Mouse (Mus musculus) CH12.LX (cell line): ENCODE data around the gene Ddx51. TPM values are rescaled to one million over a fixed set of nuclear protein-coding genes. Genes with fewer than 3 reads are reported as not detected.

Experiments
- DNase-seq: peaks from one replicate; pipeline ENCODE4 v3.0.0-alpha.2; 2013; ENCODE audit errors: extremely low read depth
- H3K27ac ChIP-seq: 2 replicates; pipeline ENCODE4 v1.5.1; 2012; ENCODE audit warnings: low read depth, mild to moderate bottlenecking, control low read depth, moderate library complexity; ENCODE audit not compliant: insufficient read depth
- H3K27me3 ChIP-seq: replicated peaks from 2 replicates; pipeline ENCODE3; 2012; ENCODE audit warnings: inconsistent platforms
- H3K36me3 ChIP-seq, 2 experiments: replicated peaks in 1 of 2; 2 replicates each; pipeline versions ENCODE3 to v1.6.1; 2012; ENCODE audit warnings: inconsistent platforms in 1 of 2, low read length in 1 of 2, mild to moderate bottlenecking in 1 of 2, mixed read lengths in 1 of 2, moderate library complexity in 1 of 2; ENCODE audit not compliant: control insufficient read depth in 1 of 2, insufficient read depth in 1 of 2
- H3K4me1 ChIP-seq, 2 experiments: 2 replicates each; pipeline ENCODE4 v1.6.1; 2012; ENCODE audit warnings: inconsistent platforms in 1 of 2, moderate library complexity in 1 of 2; ENCODE audit not compliant: insufficient read depth in 2 of 2, control insufficient read depth in 1 of 2
- H3K4me2 ChIP-seq: 2 replicates; pipeline ENCODE4 v1.6.1; 2012; ENCODE audit warnings: low read depth, mild to moderate bottlenecking, control low read depth; ENCODE audit not compliant: poor library complexity, insufficient read depth, severe bottlenecking
- H3K4me3 ChIP-seq, 3 experiments: fragments of 150-350 bp in 1 of 3; sonication (generic) in 1 of 3; replicated peaks in 1 of 3; 2 replicates each; pipeline versions ENCODE3 to v1.5.1; 2011 to 2012; ENCODE audit warnings: low read depth in 2 of 3, low read length in 2 of 3, mild to moderate bottlenecking in 2 of 3, moderate library complexity in 2 of 3, control low read depth in 1 of 3, improper control_type of control experiment in 1 of 3, inconsistent platforms in 1 of 3, mixed read lengths in 1 of 3; ENCODE audit not compliant: poor library complexity in 1 of 3
- H3K79me2 ChIP-seq: replicated peaks from 2 replicates; pipeline ENCODE4 v1.6.1; 2012; ENCODE audit warnings: mild to moderate bottlenecking, moderate library complexity; ENCODE audit not compliant: control insufficient read depth, poor library complexity, insufficient read depth, severe bottlenecking; ENCODE audit errors: extremely low read depth
- H3K9ac ChIP-seq: 2 replicates; pipeline ENCODE4 v1.6.1; 2012; ENCODE audit warnings: low read depth, mild to moderate bottlenecking, control low read depth, moderate library complexity; ENCODE audit not compliant: insufficient read depth
- H3K9me3 ChIP-seq: replicated peaks from 2 replicates; pipeline ENCODE3; 2012; ENCODE audit warnings: low read length, inconsistent platforms, mixed read lengths
- CHD1 ChIP-seq: IDR thresholded peaks from 2 replicates; pipeline ENCODE4 v1.6.1; 2012; ENCODE audit warnings: low read depth, low read length, improper control_type of control experiment, inconsistent platforms
- ETS1 ChIP-seq: conservative IDR thresholded peaks from 2 replicates; pipeline ENCODE4 v1.6.1; 2012; ENCODE audit warnings: low read depth, mild to moderate bottlenecking, inconsistent platforms, low read length, improper control_type of control experiment, moderate library complexity
- KAT2A ChIP-seq: IDR thresholded peaks from 2 replicates; pipeline ENCODE4 v1.6.1; 2012; ENCODE audit warnings: low read length, improper control_type of control experiment, inconsistent platforms; ENCODE audit not compliant: insufficient replicate concordance
- MAZ ChIP-seq: IDR thresholded peaks from 2 replicates; pipeline ENCODE4 v1.6.1; 2012; ENCODE audit warnings: low read depth, mild to moderate bottlenecking, inconsistent platforms, low read length, improper control_type of control experiment, moderate library complexity
- MEF2A ChIP-seq: IDR thresholded peaks from 2 replicates; pipeline ENCODE4 v1.6.1; 2014; ENCODE audit warnings: low read depth, mild to moderate bottlenecking, inconsistent platforms, low read length, improper control_type of control experiment, borderline replicate concordance
- NELFE ChIP-seq: IDR thresholded peaks from 2 replicates; pipeline ENCODE4 v1.6.1; 2011; ENCODE audit warnings: low read depth, low read length, improper control_type of control experiment
- NRF1 ChIP-seq: IDR thresholded peaks from 2 replicates; pipeline ENCODE4 v1.6.1; 2014; ENCODE audit warnings: low read depth, mild to moderate bottlenecking, inconsistent platforms, low read length, improper control_type of control experiment, moderate library complexity
- PAX5 ChIP-seq: IDR thresholded peaks from 2 replicates; pipeline ENCODE4 v1.6.1; 2012; ENCODE audit warnings: low read length, inconsistent platforms, mixed read lengths
- POLR2AphosphoS2 ChIP-seq: IDR thresholded peaks from 2 replicates; pipeline ENCODE4 v1.6.1; 2011; ENCODE audit warnings: low read depth, low read length, improper control_type of control experiment
- SIN3A ChIP-seq: IDR thresholded peaks from 2 replicates; pipeline ENCODE4 v1.6.1; 2012; ENCODE audit warnings: low read length, improper control_type of control experiment, inconsistent platforms
- UBTF ChIP-seq: IDR thresholded peaks from 2 replicates; pipeline ENCODE4 v1.6.1; 2012; ENCODE audit warnings: low read depth, mild to moderate bottlenecking, inconsistent platforms, low read length, improper control_type of control experiment, moderate library complexity
- USF2 ChIP-seq: conservative IDR thresholded peaks from 2 replicates; pipeline ENCODE4 v1.6.1; 2011; ENCODE audit warnings: low read depth, low read length, improper control_type of control experiment
- ZNF384 ChIP-seq: IDR thresholded peaks from 2 replicates; pipeline ENCODE4 v1.6.1; 2012; ENCODE audit warnings: low read depth, low read length, improper control_type of control experiment, inconsistent platforms
- dilution Hi-C: fragments of 300-500 bp; cut with MboI; formaldehyde crosslinking; loops from 2 replicates; pipeline ENCODE4 v1.14.3; 2020; ENCODE audit warnings: low sequenced_read_pairs; ENCODE audit not compliant: extremely low pct_unique_long_range_greater_than_20kb, extremely low pct_ligation_motif_present
- in situ Hi-C: fragments of 300-500 bp; cut with MboI; formaldehyde crosslinking; loops from 3 replicates; pipeline ENCODE4 v1.14.3; 2019; ENCODE audit warnings: low sequenced_read_pairs, low pct_ligation_motif_present, low pct_unique_long_range_greater_than_20kb, mixed read lengths
- polyA plus RNA-seq: library from polyadenylated mRNA; unstranded; fragments of >175 nt; gene quantifications from 2 replicates; pipeline ENCODE4 v1.2.1, GENCODE M21; 2012; ENCODE audit warnings: low read depth; ENCODE audit not compliant: insufficient read length
- total RNA-seq, 2 experiments: library from RNA; depleted of rRNA; stranded (reverse); fragments of 300-350 nt in 1 of 2; fragments of >200 nt in 1 of 2; gene quantifications; 2 replicates each; pipeline ENCODE4 v1.2.3; 2012 to 2014

The Ddx51 gene
- total and polyA plus RNA-seq, 3 experiments: 11.8 to 38.6 (median 12.3) TPM

DNA sequence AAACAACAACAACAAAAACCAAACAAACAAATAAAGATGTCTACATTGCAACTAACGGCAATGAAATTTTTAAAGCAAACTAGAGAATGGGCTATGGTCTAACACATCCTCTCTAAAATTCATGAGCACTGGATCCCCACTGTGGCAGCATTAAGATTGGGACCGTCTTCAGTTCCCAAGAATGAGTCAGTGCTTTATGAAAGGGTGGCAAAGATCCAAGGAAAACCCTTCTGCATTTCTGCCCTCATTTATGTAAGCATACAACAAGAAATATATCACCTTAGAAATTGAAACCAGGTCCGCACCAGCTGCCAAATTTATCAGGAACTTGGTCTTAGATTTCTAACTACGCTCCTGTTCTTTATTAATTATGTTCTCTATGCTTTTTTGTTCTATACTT lies 56.0 kb downstream of the Ddx51 start:
- dilution Hi-C loops (no loop called here), in situ Hi-C loops (no loop called here)
- Histone ChIP-seq H3K4me1 (peaks cover 0 to 2% of the 10 kb centered on the region in 2 experiments; a peak in 3 of 4 replicates), H3K27ac (no peak overlapping the region), H3K4me2 (no peak overlapping the region), H3K79me2 (no peaks in the 10 kb centered on the region), H3K9me3 (no peaks in the 10 kb centered on the region), H3K9ac (no peak overlapping the region), H3K36me3 (peaks cover 61 to 92% of the 10 kb centered on the region in 2 experiments), H3K4me3 (no peak overlapping the region), H3K27me3 (no peaks in the 10 kb centered on the region)
- no peak for DNase-seq
- TF ChIP-seq UBTF (no peak), MAZ (no peak), USF2 (no peak), PAX5 (no peak), SIN3A (no peak), NELFE (no peak), CHD1 (no peak), ETS1 (no peak), NRF1 (no peak), POLR2AphosphoS2 (no peak), ZNF384 (no peak), MEF2A (no peak), KAT2A (no peak)

Other genes with a start within 250 kb of the Ddx51 start
- 9.1 and 9.8 TPM in 2 replicates for gene Fbrsl1, start 204.9 kb upstream of the Ddx51 start, total RNA-seq (2012; rRNA removed)
- gene Fbrsl1, start 204.9 kb upstream of the Ddx51 start, total RNA-seq (2014; rRNA removed): 3.0 and 4.1 TPM in 2 replicates
- gene Fbrsl1, start 204.9 kb upstream of the Ddx51 start, polyA plus RNA-seq: 26.7 and 32.0 TPM in 2 replicates
- not detected in 2 replicates for gene Galnt9, start 109.1 kb upstream of the Ddx51 start, total RNA-seq (2012; rRNA removed)
- not detected in 2 replicates for gene Galnt9, start 109.1 kb upstream of the Ddx51 start, total RNA-seq (2014; rRNA removed)
- not detected in 2 replicates for gene Galnt9, start 109.1 kb upstream of the Ddx51 start, polyA plus RNA-seq
- gene Noc4l, start within 50 bp of the Ddx51 start, total RNA-seq (2012; rRNA removed): 50.7 and 69.3 TPM in 2 replicates
- gene Noc4l, start within 50 bp of the Ddx51 start, total RNA-seq (2014; rRNA removed): 36.7 and 42.0 TPM in 2 replicates
- gene Noc4l, start within 50 bp of the Ddx51 start, polyA plus RNA-seq: 104 and 160 TPM in 2 replicates
- gene Ep400, start 117.3 kb downstream of the Ddx51 start, total RNA-seq (2012; rRNA removed): 28.6 and 30.9 TPM in 2 replicates
- 12.1 and 13.3 TPM in 2 replicates for gene Ep400, start 117.3 kb downstream of the Ddx51 start, total RNA-seq (2014; rRNA removed)
- 41.1 and 55.8 TPM in 2 replicates for gene Ep400, start 117.3 kb downstream of the Ddx51 start, polyA plus RNA-seq
- 84.6 and 99.3 TPM in 2 replicates for gene Pus1, start 127.2 kb downstream of the Ddx51 start, total RNA-seq (2012; rRNA removed)
- gene Pus1, start 127.2 kb downstream of the Ddx51 start, total RNA-seq (2014; rRNA removed): 54.4 and 59.1 TPM in 2 replicates
- 72.4 and 93.1 TPM in 2 replicates for gene Pus1, start 127.2 kb downstream of the Ddx51 start, polyA plus RNA-seq
- gene Ulk1, start 156.6 kb downstream of the Ddx51 start, total RNA-seq (2012; rRNA removed): 6.3 and 8.4 TPM in 2 replicates
- gene Ulk1, start 156.6 kb downstream of the Ddx51 start, total RNA-seq (2014; rRNA removed): 2.4 and 2.7 TPM in 2 replicates
- gene Ulk1, start 156.6 kb downstream of the Ddx51 start, polyA plus RNA-seq: 10.0 and 13.6 TPM in 2 replicates
- 39.3 and 59.5 TPM in 2 replicates for gene Hscb, start 186.3 kb downstream of the Ddx51 start, total RNA-seq (2012; rRNA removed)
- gene Hscb, start 186.3 kb downstream of the Ddx51 start, total RNA-seq (2014; rRNA removed): 51.9 and 64.0 TPM in 2 replicates
- gene Hscb, start 186.3 kb downstream of the Ddx51 start, polyA plus RNA-seq: 26.5 and 28.2 TPM in 2 replicates
- gene Chek2, start 186.5 kb downstream of the Ddx51 start, total RNA-seq (2012; rRNA removed): 22.5 and 27.6 TPM in 2 replicates
- 41.6 and 43.8 TPM in 2 replicates for gene Chek2, start 186.5 kb downstream of the Ddx51 start, total RNA-seq (2014; rRNA removed)
- gene Chek2, start 186.5 kb downstream of the Ddx51 start, polyA plus RNA-seq: 18.7 and 25.0 TPM in 2 replicates
- gene Ttc28, start 226.4 kb downstream of the Ddx51 start, total RNA-seq (2012; rRNA removed): 0.29 and 0.89 TPM in 2 replicates
- 0.28 and 0.42 TPM in 2 replicates for gene Ttc28, start 226.4 kb downstream of the Ddx51 start, total RNA-seq (2014; rRNA removed)
- gene Ttc28, start 226.4 kb downstream of the Ddx51 start, polyA plus RNA-seq: 0.15 and 0.21 TPM in 2 replicates